Mouse (Mus musculus): Measurements from ENCODE around the gene Tmem255a.

DNA sequence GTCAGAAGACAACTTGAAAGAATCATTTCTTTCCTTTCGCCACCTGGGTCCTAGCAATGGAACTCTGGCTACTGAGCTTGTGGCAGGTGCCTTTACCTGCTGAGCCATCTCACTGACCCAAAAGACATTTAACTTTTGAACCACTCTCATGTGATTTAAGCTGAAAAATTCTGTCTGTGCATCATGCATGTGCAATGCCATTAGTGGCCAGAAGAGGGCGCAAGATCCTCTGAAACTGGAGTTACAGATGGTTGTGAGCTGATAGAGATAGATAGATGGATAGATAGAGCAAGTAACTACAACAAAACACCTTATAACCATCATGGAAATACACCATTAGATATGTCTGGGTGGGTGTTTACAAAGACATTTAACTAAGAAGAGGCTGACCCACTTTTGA lies 14.5 kb downstream of the Tmem255a start:
- TF ChIP-seq CTCF (IDR thresholded peaks at IDR 0.05; ENCODE audit: low read depth) = peak; percentile 78
- no peak for TF ChIP-seq EP300 (IDR thresholded peaks at IDR 0.05; ENCODE audit: low read depth)

All from liver, postnatal 0 days (tissue).